Mouse (Mus musculus) right cerebral cortex, adult 2 months (tissue): ENCODE data around the gene Amdhd2.

ENCODE experiments used
- DNase-seq, 2 experiments: peaks; one replicate each; pipeline ENCODE4 v3.0.0; 2021 to 2022; ENCODE audit warnings: low spot score in 2 of 2

Amdhd2 gene

DNA sequence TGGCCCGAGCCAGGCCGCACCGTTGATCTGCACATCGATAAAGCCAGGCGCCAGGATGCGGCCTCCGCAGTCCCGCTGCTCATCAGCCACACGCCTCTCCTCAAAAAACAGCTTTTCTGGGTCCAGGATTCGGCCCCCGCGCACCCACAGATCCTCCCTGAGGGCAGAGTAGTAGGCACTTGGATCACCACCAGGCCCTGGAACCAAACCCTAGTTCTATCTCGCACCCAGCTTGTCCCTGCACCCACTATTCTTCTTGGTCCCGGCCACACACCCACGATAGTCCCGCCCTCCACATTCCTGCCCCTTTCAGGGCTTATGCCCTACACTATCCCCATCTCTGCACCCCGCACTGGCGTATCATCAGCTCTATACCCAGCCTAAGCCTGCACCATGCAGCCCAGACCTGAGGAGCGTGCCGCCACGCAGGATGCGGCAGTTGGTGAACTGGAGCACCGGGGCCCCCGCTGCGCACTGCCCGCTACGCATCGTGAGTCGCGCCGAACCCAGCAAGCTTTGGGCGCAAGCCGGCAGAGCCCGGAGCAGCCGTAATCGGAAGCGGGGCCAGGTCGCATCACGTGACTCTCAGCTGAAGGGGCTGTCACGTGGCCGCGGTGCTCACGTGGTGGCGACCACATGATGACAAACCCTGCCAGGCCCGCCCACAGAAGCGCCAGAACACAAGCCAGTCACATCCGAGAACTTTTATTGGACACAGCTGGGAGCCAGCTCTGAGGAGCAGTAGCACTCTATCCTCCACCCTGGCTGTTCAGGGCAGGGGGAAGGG is at the start of gene Amdhd2:
Amdhd2 (minus strand) TSS at position 591 of the 787 bp plus-strand sequence.
- peak; percentile 98 to 99 for DNase-seq

DNA sequence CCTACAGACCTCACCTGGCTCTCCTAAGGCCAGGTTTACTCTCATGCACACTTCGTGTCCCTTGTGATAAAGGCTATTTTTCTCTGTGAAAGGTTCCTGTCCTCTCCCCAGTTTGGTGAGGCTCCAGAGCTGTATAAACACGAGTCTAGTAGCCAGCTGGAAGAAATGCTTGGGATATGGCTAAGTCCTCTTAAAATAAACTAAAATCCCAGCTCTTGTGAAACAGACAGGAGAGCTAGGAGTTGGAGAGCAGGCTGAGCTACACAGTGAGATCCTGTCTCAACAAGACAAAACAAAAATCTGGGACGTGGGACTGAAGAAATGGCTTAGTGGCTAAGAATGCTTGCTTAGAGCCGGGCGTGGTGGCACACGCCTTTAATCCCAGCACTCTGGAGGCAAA is 49.6 kb upstream of the Amdhd2 start:
- no peak for DNase-seq

DNA sequence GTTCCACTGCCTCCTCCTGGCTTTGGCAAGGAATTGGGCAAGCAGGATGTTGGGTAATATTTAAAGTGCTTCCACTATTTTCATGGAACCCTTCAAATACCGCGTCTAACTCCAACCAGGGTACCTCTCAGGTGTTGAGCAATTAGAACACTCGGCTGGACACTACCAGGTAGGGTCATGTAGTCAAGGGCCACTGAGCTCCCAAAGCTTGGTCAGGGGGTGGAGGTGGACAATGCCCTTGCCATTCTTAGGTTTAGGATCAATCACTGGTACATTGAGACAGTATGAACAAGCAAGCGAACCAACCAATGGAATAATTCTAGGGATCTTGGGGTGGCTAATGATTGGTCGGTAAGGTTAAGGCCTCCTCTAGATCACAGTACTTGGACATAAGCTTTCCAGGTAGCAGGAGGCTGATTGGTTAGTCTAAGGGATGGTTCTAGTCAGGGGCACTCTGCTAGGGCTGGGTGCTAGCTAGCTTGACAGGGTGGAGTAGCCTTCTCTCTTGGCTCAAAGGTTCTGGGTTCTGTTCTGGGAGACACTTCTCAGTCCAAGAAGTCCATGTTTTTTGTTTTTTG is 49.0 kb upstream of the Amdhd2 start:
- no peak for DNase-seq

GRCm38 (mm10) chr17:24211631-24212440 is 48.3 kb upstream of the Amdhd2 start:
- DNase-seq = peak; percentile 89 to 95

- DNase-seq = no peak
Observed at GRCm38 (mm10) chr17:24210591-24210990, 47.0 kb upstream of the Amdhd2 start.

GRCm38 (mm10) chr17:24209916-24210240 is 46.3 kb upstream of the Amdhd2 start:
- DNase-seq = no peak

- DNase-seq = peak in 1 of 2 experiments; percentile 57
Observed at GRCm38 (mm10) chr17:24209043-24209915, 45.7 kb upstream of the Amdhd2 start, which contains the start of gene Ntn3. Ntn3 (minus strand) TSS chr17:24209531.

DNA sequence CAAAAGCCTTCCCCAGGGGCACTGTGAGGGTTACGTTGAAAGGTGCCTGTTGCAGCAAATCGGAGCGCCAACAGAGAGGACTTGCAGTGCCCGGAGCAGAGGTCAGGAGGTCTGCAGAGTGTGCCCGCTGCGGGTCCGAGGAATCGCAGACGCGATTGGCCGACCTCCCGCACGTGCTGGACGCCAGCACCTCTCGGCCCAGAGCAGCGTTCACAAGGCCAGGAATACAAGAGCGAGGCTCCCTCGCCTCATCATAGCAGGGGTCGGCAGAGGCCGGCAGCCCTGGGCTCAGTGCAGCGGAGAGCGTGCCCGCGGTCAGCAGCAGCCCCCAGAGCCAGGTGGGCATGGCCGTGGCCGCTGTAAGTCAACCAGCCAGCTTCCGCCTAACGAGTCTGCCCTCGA is 45.1 kb upstream of the Amdhd2 start:
- DNase-seq = no peak

DNA sequence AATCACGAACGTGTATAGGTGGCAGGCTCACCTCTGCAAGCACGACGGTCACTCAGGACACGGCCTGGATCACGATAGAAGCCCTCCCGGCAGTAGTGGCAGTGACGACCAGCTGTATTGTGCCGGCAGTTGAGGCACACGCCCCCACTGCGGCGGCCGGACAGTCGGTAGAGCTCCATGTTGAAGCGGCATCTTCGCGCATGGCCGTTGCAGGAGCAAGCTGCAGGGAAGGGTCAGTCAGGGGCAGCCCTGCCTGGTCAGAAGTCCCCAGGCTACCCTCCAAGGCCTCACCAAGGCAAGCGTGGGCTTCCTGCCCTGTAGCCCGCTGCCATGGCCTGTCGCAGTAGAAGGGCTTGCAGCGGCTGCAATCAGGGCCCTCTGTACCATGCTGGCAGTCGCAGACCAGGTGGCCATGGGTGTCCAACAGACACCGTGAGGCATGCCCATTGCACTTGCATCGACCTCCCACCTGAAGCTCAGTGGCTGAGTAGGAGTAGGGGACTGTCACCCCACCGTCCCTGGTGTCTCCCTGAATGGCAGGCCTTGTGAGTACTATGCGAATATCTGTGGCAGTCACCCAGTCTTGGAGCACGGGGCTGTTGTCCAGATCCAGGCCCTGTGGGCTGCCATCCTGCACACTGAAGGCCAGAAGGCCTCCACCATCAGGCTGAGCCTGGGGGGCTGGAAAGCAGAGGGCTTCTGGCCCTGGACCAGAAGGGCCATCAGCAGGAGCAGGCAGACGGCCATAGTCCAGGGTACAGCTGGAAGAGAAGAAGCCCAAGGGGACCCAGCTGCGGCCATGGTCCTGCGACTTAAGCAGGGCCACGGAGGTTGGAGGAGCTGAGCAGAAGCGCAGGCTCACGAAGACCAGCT is 44.4 kb upstream of the Amdhd2 start:
- no peak for DNase-seq

DNA sequence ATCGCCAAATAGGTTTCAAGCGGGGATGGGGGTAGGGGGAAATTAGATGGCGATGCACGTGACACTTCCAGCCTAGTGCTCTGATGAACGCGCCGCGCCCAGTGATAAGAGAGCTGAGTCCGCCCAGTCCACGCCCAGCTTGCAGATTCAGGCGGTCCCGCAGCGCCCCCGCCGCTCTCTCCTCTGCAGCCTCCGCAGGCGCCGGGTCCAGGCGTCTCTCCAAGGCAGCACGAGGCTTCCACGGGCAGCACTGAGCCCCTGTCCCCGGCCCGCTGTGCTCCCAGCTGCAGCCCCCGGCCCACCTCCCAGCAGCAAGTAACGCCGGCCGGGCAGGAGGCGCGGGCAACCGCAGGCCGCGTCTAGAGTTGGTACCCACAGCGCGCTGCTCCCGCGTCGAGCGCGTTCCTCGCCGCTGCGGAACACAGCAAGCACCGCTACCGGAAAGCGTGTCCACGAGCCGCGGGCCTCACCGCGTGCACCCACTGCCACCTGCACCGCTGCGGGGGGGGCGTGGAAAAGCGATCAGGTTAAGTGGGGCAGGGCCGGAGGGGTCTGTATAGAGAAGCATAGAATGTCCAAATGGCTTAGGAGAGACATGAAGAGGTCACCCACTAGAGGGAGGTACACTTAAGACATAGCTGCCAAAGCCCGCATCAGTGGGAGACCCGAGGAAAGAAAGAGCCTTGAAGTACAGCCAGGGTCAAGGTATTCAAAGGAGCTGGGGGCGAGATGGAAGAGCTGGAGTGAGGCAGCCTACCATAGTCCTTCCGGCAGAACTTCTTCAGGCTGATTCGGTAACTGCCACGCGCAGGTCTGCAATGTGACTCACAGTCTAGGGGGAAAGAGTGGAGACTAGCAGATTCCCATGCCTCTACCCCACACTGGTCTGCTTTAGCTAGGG is 43.1 kb upstream of the Amdhd2 start:
- DNase-seq = peak; percentile 75 to 81

GRCm38 (mm10) chr17:24205908-24206361 is 42.4 kb upstream of the Amdhd2 start:
- DNase-seq = peak in 1 of 2 experiments; percentile 49

DNA sequence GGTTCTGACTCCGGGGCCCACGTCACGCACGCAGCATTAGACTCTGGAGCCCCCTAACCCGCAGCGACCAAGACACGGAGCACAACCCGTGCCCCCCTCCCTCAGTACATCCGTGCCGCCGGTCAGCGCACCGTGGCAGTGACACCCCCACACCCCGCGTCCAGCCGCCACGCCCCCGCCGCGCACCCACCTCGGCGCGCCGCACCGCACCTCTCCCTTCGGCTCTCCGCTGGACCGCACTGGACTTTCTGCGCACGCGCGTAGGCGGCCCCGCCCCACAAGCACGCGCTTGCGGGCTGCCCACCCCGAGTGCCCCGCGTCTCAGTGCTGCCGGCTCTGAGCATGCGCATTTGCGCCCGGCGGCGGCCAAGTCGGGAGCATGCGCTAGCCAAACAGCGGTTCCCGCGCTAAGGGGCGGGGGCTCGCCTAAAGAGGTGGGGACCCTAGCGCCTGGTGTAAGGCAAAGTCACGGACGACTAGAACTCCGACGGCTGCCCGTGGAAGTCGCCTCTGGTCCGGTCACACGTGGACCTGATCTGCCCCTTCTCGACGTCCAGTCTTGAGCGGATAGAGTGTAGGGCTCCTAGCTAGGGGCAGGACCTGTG is 41.8 kb upstream of the Amdhd2 start, which contains the start of gene Tbc1d24:
Tbc1d24 (minus strand) TSS at position 279 of the 605 bp plus-strand sequence.
- DNase-seq = peak; percentile 92 to 94

DNA sequence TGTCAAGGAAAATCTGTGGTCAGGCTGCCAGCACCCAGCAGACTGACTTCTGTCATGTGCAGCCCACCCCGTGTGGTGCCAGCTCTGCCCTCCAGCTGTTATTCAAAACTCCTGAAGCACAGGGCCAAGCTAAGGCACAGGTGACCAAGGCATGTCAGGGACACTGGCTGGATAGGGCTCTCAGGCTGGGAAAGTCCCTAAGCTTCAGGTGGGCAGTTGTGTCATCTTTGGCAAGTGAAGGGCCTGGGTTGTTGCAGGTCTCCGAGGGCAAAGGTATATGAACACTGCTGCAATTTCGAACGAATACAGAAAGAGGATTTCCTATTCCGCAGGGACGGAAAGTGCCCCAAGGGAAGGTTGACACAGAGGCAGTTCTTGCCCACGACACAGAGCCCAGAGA is 41.3 kb upstream of the Amdhd2 start:
- no peak for DNase-seq

DNA sequence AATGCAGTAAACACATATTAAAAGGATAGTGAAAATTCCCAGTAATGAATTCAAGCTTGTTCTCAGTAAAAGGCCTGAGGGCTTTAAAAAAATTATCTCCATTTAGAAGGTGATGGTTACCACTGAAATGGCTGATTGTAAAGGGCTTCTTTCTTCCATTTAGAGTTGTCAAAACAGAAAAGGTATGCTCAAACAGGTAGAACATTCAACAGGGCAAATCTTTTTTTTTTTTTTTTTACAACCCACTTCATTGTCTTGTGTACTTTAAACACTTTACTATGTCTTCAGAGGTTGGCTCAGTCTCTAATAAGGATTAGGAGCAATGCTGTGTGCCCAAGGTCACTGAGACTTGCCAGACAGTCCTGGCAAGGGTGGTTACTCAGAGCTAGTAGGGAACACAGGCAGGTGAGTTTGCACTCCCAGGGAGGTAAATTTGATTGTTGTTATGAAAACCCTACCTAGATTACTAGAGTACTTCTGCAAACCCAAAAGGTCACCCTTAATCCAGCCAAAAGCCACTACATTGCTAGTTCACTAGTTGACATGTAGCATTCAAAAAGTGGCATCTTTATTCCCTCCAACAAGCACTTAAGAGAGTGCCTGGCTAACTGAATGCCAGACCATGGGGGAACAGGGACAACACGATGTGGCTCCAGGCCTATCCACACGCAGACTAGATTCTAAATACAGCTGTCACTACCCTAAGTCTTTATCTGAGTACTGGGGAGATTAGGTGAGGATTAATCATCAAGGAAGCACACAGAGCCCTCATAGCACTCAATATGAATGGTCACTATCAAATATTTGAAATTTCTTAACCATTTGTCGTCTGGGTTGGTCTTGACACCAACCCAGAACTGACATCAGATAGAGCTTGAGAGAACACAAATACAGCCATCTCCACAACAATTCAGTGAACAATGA is 40.3 kb upstream of the Amdhd2 start:
- no peak for DNase-seq

DNA sequence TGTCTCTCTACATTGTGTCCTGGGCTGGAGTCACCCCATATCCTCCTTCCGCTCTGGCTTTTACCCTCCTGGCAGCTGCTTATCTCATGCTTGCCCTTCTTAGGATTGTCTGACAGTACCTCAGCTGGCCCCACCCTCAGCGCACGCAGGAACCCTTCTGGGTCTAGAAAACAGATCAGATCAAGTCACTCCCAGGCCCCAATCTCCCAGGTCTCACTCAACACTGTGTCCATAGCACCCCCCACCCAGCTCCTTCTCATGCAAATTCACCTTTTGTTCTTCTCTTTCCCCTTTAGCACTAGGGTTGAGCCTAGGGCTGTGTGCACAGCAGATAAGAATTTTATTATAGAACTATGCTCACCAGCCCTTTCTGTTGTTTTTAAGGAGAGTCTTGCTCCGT is 39.5 kb upstream of the Amdhd2 start:
- no peak for DNase-seq

DNA sequence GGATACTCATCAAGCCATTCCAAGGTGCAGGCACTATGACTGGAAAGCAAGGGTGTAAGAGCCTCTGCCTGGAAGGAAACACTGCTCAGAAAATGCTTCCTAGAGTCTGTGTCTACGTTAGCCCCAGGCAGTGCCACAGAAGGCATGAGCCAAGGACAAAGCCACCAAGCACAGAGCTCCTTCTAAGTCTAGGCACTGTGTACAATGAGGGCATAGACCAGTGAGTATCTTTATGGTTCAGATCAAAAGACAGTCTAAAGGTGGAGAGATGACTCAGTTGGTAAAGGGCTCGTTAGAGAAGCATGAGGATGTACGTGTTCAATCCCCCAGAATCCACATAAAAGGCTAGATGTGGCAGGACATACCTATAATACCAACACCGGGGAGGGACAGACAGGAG is 37.5 kb upstream of the Amdhd2 start:
- no peak for DNase-seq

DNA sequence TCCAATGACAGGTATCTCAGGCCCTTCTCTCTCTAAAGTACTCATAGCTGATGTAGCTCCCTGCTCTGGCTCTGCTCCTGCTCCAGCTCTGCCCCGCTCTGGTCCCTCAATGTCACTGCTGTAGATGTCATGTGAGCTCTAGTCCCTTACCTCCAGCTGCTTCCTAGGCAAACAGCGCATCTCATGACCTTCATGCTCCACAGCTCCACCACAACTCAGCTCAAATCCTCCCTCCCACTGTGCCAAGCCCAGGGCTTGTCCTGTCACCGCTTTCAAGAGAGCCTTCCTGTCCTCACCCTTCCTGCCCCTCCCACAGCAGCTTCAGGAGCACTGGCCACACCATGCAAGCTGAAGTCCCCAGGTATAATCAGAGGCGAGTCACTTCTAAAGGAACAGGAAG is 36.2 kb upstream of the Amdhd2 start:
- DNase-seq = no peak

DNA sequence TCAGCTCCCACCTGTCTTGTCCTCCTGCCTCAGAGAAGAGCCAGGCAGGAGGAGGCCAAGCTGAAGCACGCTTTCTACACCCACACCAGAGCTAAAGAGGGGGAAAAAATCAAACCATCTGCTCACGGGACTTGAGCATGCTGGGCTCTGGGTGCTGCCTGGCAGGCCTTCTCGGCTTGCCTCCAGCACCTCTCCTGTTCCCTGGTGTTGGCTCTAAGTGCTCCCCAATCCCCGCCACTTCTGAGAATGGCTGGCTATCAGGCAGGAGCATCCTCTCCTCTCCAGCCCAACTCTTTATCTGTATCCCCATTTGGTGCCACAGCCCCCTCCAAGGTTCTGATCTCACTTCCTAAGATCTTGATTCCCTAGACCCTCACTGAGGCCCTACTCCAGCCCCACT is 35.7 kb upstream of the Amdhd2 start:
- DNase-seq = peak; percentile 74 to 75
